Mouse (Mus musculus) embryo, embryonic 11.5 days (tissue): ENCODE measurements around the gene Gclc.

ENCODE experiments used
- DNase-seq: peaks from one replicate; pipeline ENCODE4 v3.0.0-alpha.2; 2012; ENCODE audit warnings: low read depth, low spot score

The Gclc gene

GRCm38 (mm10) chr9:77782201-77782600, 27.9 kb downstream of the Gclc start:
- no peak for DNase-seq

GRCm38 (mm10) chr9:77783006-77783405, 28.7 kb downstream of the Gclc start:
- no peak for DNase-seq

- no peak for DNase-seq
Measured at GRCm38 (mm10) chr9:77785466-77785865, 31.1 kb downstream of the Gclc start.

- no peak for DNase-seq
Measured at GRCm38 (mm10) chr9:77787936-77788335, 33.6 kb downstream of the Gclc start.

- DNase-seq: no peak
Measured at GRCm38 (mm10) chr9:77789615-77790348, 35.4 kb downstream of the Gclc start.

- DNase-seq: no peak
Measured at GRCm38 (mm10) chr9:77793838-77794237, 39.5 kb downstream of the Gclc start.

- peak; percentile 23 for DNase-seq
Measured at GRCm38 (mm10) chr9:77802461-77802860, 48.1 kb downstream of the Gclc start.

- DNase-seq: no peak
Measured at GRCm38 (mm10) chr9:77806426-77806825, 52.1 kb downstream of the Gclc start.

- peak; percentile 75 for DNase-seq
Measured at GRCm38 (mm10) chr9:77806842-77807668, 52.7 kb downstream of the Gclc start.

- no peak for DNase-seq
Measured at GRCm38 (mm10) chr9:77808481-77808880, 54.1 kb downstream of the Gclc start.

GRCm38 (mm10) chr9:77818858-77819257, 64.5 kb downstream of the Gclc start:
- no peak for DNase-seq

- DNase-seq: no peak
Measured at GRCm38 (mm10) chr9:77819318-77819717, 65.0 kb downstream of the Gclc start.

- no peak for DNase-seq
Measured at GRCm38 (mm10) chr9:77820836-77821235, 66.5 kb downstream of the Gclc start.

GRCm38 (mm10) chr9:77825380-77825961, 71.1 kb downstream of the Gclc start:
- DNase-seq: peak; percentile 35

GRCm38 (mm10) chr9:77826237-77826636, 71.9 kb downstream of the Gclc start:
- no peak for DNase-seq

- no peak for DNase-seq
Measured at GRCm38 (mm10) chr9:77828531-77828965, 74.2 kb downstream of the Gclc start.

GRCm38 (mm10) chr9:77834259-77834993, 80.1 kb downstream of the Gclc start:
- no peak for DNase-seq

GRCm38 (mm10) chr9:77835122-77835521, 80.8 kb downstream of the Gclc start:
- DNase-seq: no peak

- DNase-seq: no peak
Measured at GRCm38 (mm10) chr9:77835756-77836155, 81.4 kb downstream of the Gclc start.

- DNase-seq: no peak
Measured at GRCm38 (mm10) chr9:77838586-77838985, 84.3 kb downstream of the Gclc start.
